23 mouse cellular contexts compared by ENCODE assay signal in genomic region chr9:20749213-20749612, GRCm38 (mm10). TPM values are rescaled to one million over a fixed set of nuclear protein-coding genes. Genes with fewer than 3 reads are reported as not detected.
A peak's percentile ranks its signal among the peaks of the same experiment; 100 is the strongest.
DNase-seq lines count a peak whose midpoint lies in the region; ATAC-seq and TF ChIP-seq lines count a peak whose summit lies in the region.
"Had no signal": no experiment of that assay in that cellular context is flagged by ENCODE, and none has a peak within 500 bp of the region (broad histone marks: within the 10 kb centered on the region; RNA-seq: fewer than 3 reads in every experiment).

No protein-coding gene starts in this region.

- DNase-seq in liver (no peak), MEL (ENCODE audit: low read depth, low spot score) (peak; percentile 85), MEL-GATA-1-ER (ENCODE audit: extremely low read depth, low read depth) (peak; percentile 65)
- no peak for DNase-seq in liver, embryonic 14.5 days (ENCODE audit: low read depth in 3 of 3, low spot score in 3 of 3)
- no peak for DNase-seq in liver, postnatal 0 days
- no peak for DNase-seq in right cerebral cortex, postnatal 36 days (ENCODE audit: low spot score in 2 of 2)
- DNase-seq in urinary bladder, adult 18-20 months (ENCODE audit: low spot score in 2 of 2): no peak
- DNase-seq: adrenal gland, adult 2 months; adrenal gland, adult 8-10 months; adrenal gland, postnatal 10 days; adrenal gland, postnatal 14 days; adrenal gland, postnatal 25 days; adrenal gland, postnatal 36 days; B cell, adult 2 months; cerebellum, adult 11 months; cerebellum, adult 11-12 months; cerebellum, adult 18-20 months; cerebellum, adult 2 months had no signal

- H3K27me3 ChIP-seq in liver, embryonic 12.5 days (replicated peaks): peaks cover 54% of the 10 kb centered on the region
- peaks cover 35% of the 10 kb centered on the region for H3K27me3 ChIP-seq in liver, embryonic 14.5 days (ENCODE audit: control insufficient read depth, insufficient read depth, low read length)
- peaks cover 35% of the 10 kb centered on the region for H3K27me3 ChIP-seq in liver, postnatal 0 days (ENCODE audit: insufficient read depth, low read length)
- peaks cover 12 to 18% of the 10 kb centered on the region in 2 experiments for H3K27me3 ChIP-seq in MEL (ENCODE audit: control insufficient read depth in 1 of 2, insufficient read depth in 2 of 2, low read length in 2 of 2)

- H3K27ac ChIP-seq in liver, embryonic 12.5 days: no peak overlapping the region
- H3K27ac ChIP-seq in liver, embryonic 14.5 days: no peak overlapping the region
- no peak overlapping the region for H3K27ac ChIP-seq in liver, postnatal 0 days (ENCODE audit: low read depth)
- H3K27ac ChIP-seq in MEL (ENCODE audit: control insufficient read depth, low read depth, low read length): peak overlapping the region; percentile 40

- no peak overlapping the region for H3K9ac ChIP-seq in liver, embryonic 12.5 days
- no peak overlapping the region for H3K9ac ChIP-seq in liver, embryonic 14.5 days (replicated peaks)
- no peak overlapping the region for H3K9ac ChIP-seq in liver, postnatal 0 days (replicated peaks)
- H3K9ac ChIP-seq in MEL (ENCODE audit: control insufficient read depth, low read depth, low read length, poor library complexity, severe bottlenecking): peak overlapping the region; percentile 42

- no peaks in the 10 kb centered on the region for H3K9me3 ChIP-seq in liver, embryonic 12.5 days (replicated peaks)
- no peaks in the 10 kb centered on the region for H3K9me3 ChIP-seq in liver, embryonic 14.5 days (ENCODE audit: control insufficient read depth, low read length)
- H3K9me3 ChIP-seq in liver, postnatal 0 days (ENCODE audit: low read length): no peaks in the 10 kb centered on the region
- no peaks in the 10 kb centered on the region for H3K9me3 ChIP-seq in MEL (replicated peaks; ENCODE audit: insufficient read depth, low read length)
- H3K9me3 ChIP-seq: G1E had no signal

- no peaks in the 10 kb centered on the region for H3K79me2 ChIP-seq in MEL (ENCODE audit: control insufficient read depth, insufficient read depth, low read length, poor library complexity)

- TF ChIP-seq POLR2A in MEL (IDR thresholded peaks at IDR 0.05; ENCODE audit: control insufficient read depth in 1 of 2, insufficient read depth in 1 of 2, low read depth in 1 of 2, low read length in 2 of 2, poor library complexity in 1 of 2): peak in 1 of 2 experiments; percentile 65; a peak in 2 of 4 replicates

- ATAC-seq in liver, embryonic 12.5 days: no peak
- no peak for ATAC-seq in liver, embryonic 14.5 days (ENCODE audit: insufficient read depth)
- ATAC-seq in liver, postnatal 0 days: no peak
- ATAC-seq: activated CD4-positive, CD25-positive, alpha-beta regulatory T cell, adult 4 months; CD4-positive, CD25-positive, alpha-beta regulatory T cell, adult 4 months; Patski had no signal

- TF ChIP-seq EP300 in liver, embryonic 14.5 days (IDR thresholded peaks at IDR 0.05; ENCODE audit: low read depth): no peak
- TF ChIP-seq EP300 in liver, postnatal 0 days (IDR thresholded peaks at IDR 0.05; ENCODE audit: low read depth): no peak
- peak; percentile 69 to 77; a peak in 3 of 4 replicates for TF ChIP-seq EP300 in MEL (IDR thresholded peaks at IDR 0.05; ENCODE audit: low read depth in 1 of 2, low read length in 2 of 2)

- H3K4me2 ChIP-seq in liver, embryonic 12.5 days: peak overlapping the region; percentile 26; the same call in 1 of the 2 replicates
- H3K4me2 ChIP-seq in liver, embryonic 14.5 days (ENCODE audit: low read depth): 0 out of 2 replicates have a peak overlapping the region, but pooled peaks have one; percentile 8
- H3K4me2 ChIP-seq in liver, postnatal 0 days (ENCODE audit: low read depth, low read length): no peak overlapping the region

- 26% methylated on average over 5 of the region's 5 CpGs for WGBS in liver, embryonic 12.5 days (ENCODE audit: insufficient replicate concordance)
- WGBS in liver, embryonic 14.5 days (ENCODE audit: insufficient replicate concordance): 20% methylated on average over 5 of the region's 5 CpGs
- WGBS in liver, postnatal 0 days (ENCODE audit: insufficient replicate concordance): 62% methylated on average over 5 of the region's 5 CpGs

- TF ChIP-seq RAD21 in MEL (IDR thresholded peaks at IDR 0.05; ENCODE audit: low read depth, low read length): no peak

- peaks cover 37% of the 10 kb centered on the region for H3K4me1 ChIP-seq in liver, embryonic 12.5 days
- peaks cover 9 to 16% of the 10 kb centered on the region in 2 experiments for H3K4me1 ChIP-seq in liver, embryonic 14.5 days (replicated peaks; ENCODE audit: control insufficient read depth in 2 of 2, insufficient read depth in 2 of 2, low read length in 1 of 2)
- H3K4me1 ChIP-seq in liver, postnatal 0 days (ENCODE audit: insufficient read depth): no peaks in the 10 kb centered on the region
- peaks cover 18 to 44% of the 10 kb centered on the region in 2 experiments for H3K4me1 ChIP-seq in MEL (ENCODE audit: control insufficient read depth in 1 of 2, insufficient read depth in 2 of 2, low read length in 2 of 2)

- no peak overlapping the region for H3K4me3 ChIP-seq in liver, embryonic 12.5 days
- no peak overlapping the region for H3K4me3 ChIP-seq in liver, embryonic 14.5 days (ENCODE audit: insufficient read depth in 1 of 2, low read depth in 2 of 2, low read length in 2 of 2)
- H3K4me3 ChIP-seq in liver, postnatal 0 days (ENCODE audit: low read depth, low read length): no peak overlapping the region
- H3K4me3 ChIP-seq in MEL (ENCODE audit: control insufficient read depth in 1 of 2, insufficient read depth in 1 of 2, low read depth in 2 of 2, low read length in 2 of 2): peak overlapping the region; percentile 1 to 40

- no peaks in the 10 kb centered on the region for H3K36me3 ChIP-seq in liver, embryonic 12.5 days
- H3K36me3 ChIP-seq in liver, embryonic 14.5 days (replicated peaks; ENCODE audit: control insufficient read depth, insufficient read depth, low read depth): no peaks in the 10 kb centered on the region
- H3K36me3 ChIP-seq in liver, postnatal 0 days (replicated peaks; ENCODE audit: insufficient read depth, low read length): no peaks in the 10 kb centered on the region
- peaks cover 0 to 24% of the 10 kb centered on the region in 2 experiments; a peak in 2 of 4 replicates for H3K36me3 ChIP-seq in MEL (ENCODE audit: control insufficient read depth in 1 of 2, insufficient read depth in 2 of 2, low read length in 2 of 2)
- H3K36me3 ChIP-seq: G1E had no signal

- no peak for TF ChIP-seq CTCF in liver, embryonic 14.5 days (IDR thresholded peaks at IDR 0.05; ENCODE audit: low read depth)
- TF ChIP-seq CTCF in liver, postnatal 0 days (IDR thresholded peaks at IDR 0.05; ENCODE audit: low read depth): no peak
- TF ChIP-seq CTCF in MEL (IDR thresholded peaks at IDR 0.05 in 2 of 3, conservative IDR thresholded peaks at IDR 0.05 in 1 of 3; ENCODE audit: control insufficient read depth in 1 of 3, insufficient read depth in 1 of 3, low read depth in 2 of 3, low read length in 3 of 3, poor library complexity in 1 of 3, severe bottlenecking in 1 of 3): no peak

TF ChIP-seq in MEL, 35 proteins besides CTCF, POLR2A, EP300 and RAD21 (continues in another document):
- no peak for TF ChIP-seq UBTF (IDR thresholded peaks at IDR 0.05; ENCODE audit: borderline replicate concordance, insufficient read depth, low read depth, low read length)
- TF ChIP-seq E2F4 (IDR thresholded peaks at IDR 0.05; ENCODE audit: borderline replicate concordance, low read depth, low read length): peak; percentile 76; the same call in 1 of the 2 replicates
- TF ChIP-seq MXI1 (IDR thresholded peaks at IDR 0.05; ENCODE audit: low read depth, low read length): peak; percentile 59
- TF ChIP-seq USF2 (IDR thresholded peaks at IDR 0.05; ENCODE audit: borderline replicate concordance in 1 of 2, insufficient read depth in 1 of 2, low read depth in 1 of 2, low read length in 2 of 2): no peak
- no peak for TF ChIP-seq NRF1 (IDR thresholded peaks at IDR 0.05; ENCODE audit: insufficient read depth, low read depth, low read length, poor library complexity, severe bottlenecking)
- TF ChIP-seq MYB (IDR thresholded peaks at IDR 0.05; ENCODE audit: low read depth, low read length): no peak
- peak; percentile 47; the same call in 1 of the 2 replicates for TF ChIP-seq POLR2AphosphoS2 (IDR thresholded peaks at IDR 0.05; ENCODE audit: low read length)
- TF ChIP-seq CHD2 (IDR thresholded peaks at IDR 0.05; ENCODE audit: low read length): no peak
- 0 out of 2 replicates have a peak, but pooled peaks have one; percentile 54 for TF ChIP-seq ZNF384 (IDR thresholded peaks at IDR 0.05; ENCODE audit: low read depth, low read length)
- TF ChIP-seq TBP (IDR thresholded peaks at IDR 0.05; ENCODE audit: low read depth, low read length): peak; percentile 67
- TF ChIP-seq TCF12 (IDR thresholded peaks at IDR 0.05; ENCODE audit: low read depth, low read length): peak; percentile 46; the same call in 1 of the 2 replicates
- 0 out of 2 replicates have a peak, but pooled peaks have one; percentile 7 for TF ChIP-seq BHLHE40 (IDR thresholded peaks at IDR 0.05; ENCODE audit: borderline replicate concordance, low read depth, low read length)
- no peak for TF ChIP-seq JUND (IDR thresholded peaks at IDR 0.05; ENCODE audit: low read depth, low read length)
- peak; percentile 53 for TF ChIP-seq RCOR1 (IDR thresholded peaks at IDR 0.05; ENCODE audit: low read depth, low read length)
- peak; percentile 56; the same call in 1 of the 2 replicates for TF ChIP-seq MYC (IDR thresholded peaks at IDR 0.05; ENCODE audit: low read depth, low read length)
- TF ChIP-seq MAX (IDR thresholded peaks at IDR 0.05; ENCODE audit: low read length): peak; percentile 59; the same call in 1 of the 2 replicates
- peak; percentile 63 for TF ChIP-seq ETS1 (IDR thresholded peaks at IDR 0.05; ENCODE audit: low read depth, low read length)
- peak; percentile 76 for TF ChIP-seq USF1 (IDR thresholded peaks at IDR 0.05; ENCODE audit: low read depth, low read length)
- TF ChIP-seq ELF1 (IDR thresholded peaks at IDR 0.05; ENCODE audit: low read depth, low read length): no peak
- TF ChIP-seq MEF2A (IDR thresholded peaks at IDR 0.05; ENCODE audit: extremely low read depth, insufficient replicate concordance, low read depth, low read length, poor library complexity, severe bottlenecking): no peak
- TF ChIP-seq MAFK (IDR thresholded peaks at IDR 0.05; ENCODE audit: borderline replicate concordance, low read depth, low read length): no peak

RNA-seq across cellular contexts. Expression of gene Olfm2, which starts 3.1 kb away (rescaled TPM):
- 0.28 and 0.32 TPM in 2 replicates for polyA plus RNA-seq in liver, embryonic 12.5 days (2016; fragmentation: Nextera tagmentation; extraction: Ambion mirVana)
- 0.06 and 0.18 TPM in 2 replicates for polyA plus RNA-seq in liver, embryonic 14.5 days (2012; rRNA removed)
- polyA plus RNA-seq in liver, embryonic 14.5 days (2014; fragmentation: Nextera tagmentation; extraction: Ambion mirVana): 0.10 TPM in 1 of 2 replicates, not detected in the other
- polyA plus RNA-seq in liver, postnatal 0 days (2015; fragmentation: Nextera tagmentation; extraction: Ambion mirVana): 0.20 and 0.34 TPM in 2 replicates
- 0.26 and 0.54 TPM in 2 replicates for total RNA-seq in MEL (2012; rRNA removed)
- 1 to 10 TPM in 1 of 2 experiments, not detected in 1; 1.9 TPM for polyA plus RNA-seq in MEL (2012; ENCODE audit: insufficient read depth in 1 of 2, insufficient read length in 2 of 2, low read depth in 1 of 2, low replicate concordance in 2 of 2, missing spikeins in 1 of 2)
- total RNA-seq: G1E had no signal
- polyA plus RNA-seq: G1E had no signal

Comparison
In these comparisons a context has a peak if more than half of its experiments do, and no peak if none do; other contexts are left out.
1. H3K4me3 ChIP-seq: peak in MEL (2 of 2); none in liver, embryonic 12.5 days (single experiment), liver, embryonic 14.5 days (0 of 2) and liver, postnatal 0 days (single experiment).
2. DNase-seq: peak in MEL (single experiment) and MEL-GATA-1-ER (single experiment); none in liver (single experiment), liver, embryonic 14.5 days (0 of 3), liver, postnatal 0 days (single experiment), right cerebral cortex, postnatal 36 days (0 of 2) and urinary bladder, adult 18-20 months (0 of 2).